Mouse (Mus musculus) heart, postnatal 4 days (tissue): Measurements from ENCODE around the gene Fads2. TPM values are rescaled to one million over a fixed set of nuclear protein-coding genes. Genes with fewer than 3 reads are reported as not detected.

Experiments
- DNase-seq: peaks from one replicate; pipeline ENCODE4 v3.0.0; 2021
- total RNA-seq, 2 experiments: library from RNA; stranded (reverse); gene quantifications; 2 replicates each; pipeline ENCODE4 v1.2.3; 2021

Gene Fads2
- total RNA-seq = 10 to 100 TPM; 15.9 to 17.0 TPM

GRCm38 (mm10) chr19:10101341-10102053 is at the start of gene Fads2:
Gene Fads2 (minus strand): TSS chr19:10101746.
- peak; percentile 90 for DNase-seq

- DNase-seq = no peak
These were observed 47.6 kb upstream of the Fads2 start for GRCm38 (mm10) chr19:10149189-10149588.

GRCm38 (mm10) chr19:10148555-10148954 is 47.0 kb upstream of the Fads2 start:
- DNase-seq = peak; percentile 14

GRCm38 (mm10) chr19:10144464-10144863 is 42.9 kb upstream of the Fads2 start:
- no peak for DNase-seq

- no peak for DNase-seq
These were observed 42.1 kb upstream of the Fads2 start for GRCm38 (mm10) chr19:10143667-10144066.

- DNase-seq = peak; percentile 5
These were observed 38.2 kb upstream of the Fads2 start for GRCm38 (mm10) chr19:10139736-10140135.

- peak; percentile 15 for DNase-seq
These were observed 35.9 kb upstream of the Fads2 start for GRCm38 (mm10) chr19:10137423-10137822.

- DNase-seq = peak; percentile 80
These were observed 33.1 kb upstream of the Fads2 start for GRCm38 (mm10) chr19:10134692-10135091.

- DNase-seq = peak; percentile 2
These were observed 28.0 kb upstream of the Fads2 start for GRCm38 (mm10) chr19:10129547-10129946.

- no peak for DNase-seq
These were observed 25.1 kb upstream of the Fads2 start for GRCm38 (mm10) chr19:10126479-10127250.

GRCm38 (mm10) chr19:10123892-10124634 is 22.5 kb upstream of the Fads2 start:
- no peak for DNase-seq

- no peak for DNase-seq
These were observed 20.6 kb upstream of the Fads2 start for GRCm38 (mm10) chr19:10122021-10122631.

- no peak for DNase-seq
These were observed 15.1 kb upstream of the Fads2 start for GRCm38 (mm10) chr19:10116641-10117040.

- no peak for DNase-seq
These were observed 14.0 kb upstream of the Fads2 start for GRCm38 (mm10) chr19:10115373-10116158.

- DNase-seq = no peak
These were observed 11.4 kb upstream of the Fads2 start for GRCm38 (mm10) chr19:10112956-10113355.

- DNase-seq = no peak
These were observed 7.1 kb upstream of the Fads2 start for GRCm38 (mm10) chr19:10108666-10109065.

GRCm38 (mm10) chr19:10108129-10108528 is 6.6 kb upstream of the Fads2 start:
- no peak for DNase-seq

GRCm38 (mm10) chr19:10107051-10107611 is 5.6 kb upstream of the Fads2 start:
- no peak for DNase-seq

GRCm38 (mm10) chr19:10106634-10107033 is 5.1 kb upstream of the Fads2 start:
- DNase-seq = no peak

- DNase-seq = no peak
These were observed 3.5 kb upstream of the Fads2 start for GRCm38 (mm10) chr19:10105034-10105493.

GRCm38 (mm10) chr19:10104234-10104633 is 2.7 kb upstream of the Fads2 start:
- no peak for DNase-seq
